Mouse (Mus musculus): ENCODE measurements around the gene Creb1.
A peak's percentile ranks its signal among the peaks of the same experiment; 100 is the strongest.
"Not testable (repeated sequence)": the region's sequence is repeated elsewhere in the genome, so short reads cannot be mapped to it uniquely, and the experiment has no call there.

Creb1 gene

DNA sequence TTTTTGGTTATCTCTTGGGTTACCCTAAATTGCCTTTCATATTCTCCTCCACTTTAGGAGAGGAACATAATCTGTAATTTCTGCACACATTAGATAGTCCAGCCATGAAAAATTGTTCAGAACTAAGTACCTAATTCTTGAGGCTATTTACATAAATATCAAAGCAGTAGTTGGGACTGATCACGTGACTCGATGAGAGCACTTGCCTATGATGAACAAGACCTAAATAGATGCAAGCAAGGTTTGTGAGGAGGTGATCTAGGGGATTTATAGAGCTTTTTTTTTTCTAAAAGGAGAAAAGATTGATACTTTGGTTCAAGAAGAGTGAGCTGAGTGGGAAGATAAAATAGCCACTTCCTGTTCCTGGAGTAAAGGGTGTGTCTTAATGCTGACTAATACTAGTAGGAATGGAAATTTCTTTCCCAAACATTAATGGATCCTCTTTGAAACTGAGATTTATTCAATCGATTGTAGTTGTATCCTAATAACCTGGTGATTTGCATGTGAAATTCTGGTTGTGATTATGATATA, 6.5 kb downstream of the Creb1 start:
- ATAC-seq (ENCODE audit: low TSS enrichment): no peak

DNA sequence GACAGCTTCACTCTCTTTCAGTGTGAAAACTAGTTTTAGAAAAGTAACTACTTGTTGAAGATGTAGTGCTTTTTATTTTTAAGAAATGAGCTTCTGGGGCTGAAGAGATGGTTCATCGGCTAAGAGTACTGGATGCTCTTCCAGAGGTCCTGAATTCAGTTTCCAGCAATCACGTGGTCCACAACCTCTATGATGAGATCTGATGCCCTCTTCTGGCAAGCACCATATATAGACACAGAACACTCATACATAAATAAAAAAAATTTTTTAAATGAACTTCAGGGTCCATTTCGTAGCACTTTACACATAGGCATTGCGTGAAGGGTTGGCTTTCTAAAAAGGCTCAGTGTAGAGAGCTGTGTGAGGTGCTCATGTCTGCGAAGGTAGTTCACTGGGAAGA, 11.3 kb downstream of the Creb1 start:
- no peak for ATAC-seq (ENCODE audit: low TSS enrichment)

DNA sequence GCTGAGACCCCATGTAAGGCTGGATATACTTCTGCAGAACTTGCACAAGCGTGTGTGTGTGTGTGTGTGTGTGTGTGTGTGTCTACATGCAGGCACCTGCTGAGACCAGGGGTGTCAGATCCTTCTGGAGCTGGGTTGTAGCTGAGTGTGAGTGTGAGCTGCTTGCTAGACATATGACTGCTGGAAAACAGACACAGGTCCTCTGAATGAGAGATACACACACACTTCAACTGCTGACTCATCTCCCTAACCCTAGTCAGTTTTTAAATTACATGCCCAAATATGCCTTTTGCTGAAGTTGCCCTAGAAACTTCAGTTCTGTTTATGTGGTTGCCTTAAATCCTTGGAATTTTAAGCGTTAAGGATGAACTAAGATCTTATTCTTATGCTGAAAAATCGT, 13.6 kb downstream of the Creb1 start:
- ATAC-seq (ENCODE audit: low TSS enrichment): peak; percentile 92

DNA sequence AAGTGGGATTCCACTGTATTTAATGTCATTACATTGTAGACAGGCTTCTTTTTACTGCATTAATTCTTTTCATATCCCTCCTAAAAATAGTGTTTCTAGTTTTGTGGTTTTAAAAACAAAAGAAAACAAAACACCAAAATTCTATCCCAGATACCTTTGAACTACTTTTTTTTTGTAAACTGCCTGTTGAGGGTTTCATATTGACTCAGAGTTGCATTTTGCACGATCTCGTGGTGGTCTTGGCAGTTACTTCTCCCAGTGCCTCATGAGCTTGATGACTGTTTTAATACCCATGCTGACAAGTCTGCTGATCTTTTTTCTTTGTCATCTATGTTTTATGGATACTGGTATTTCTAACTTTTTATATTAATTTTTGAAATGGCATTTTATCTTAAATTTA, 16.9 kb downstream of the Creb1 start:
- no peak for ATAC-seq (ENCODE audit: low TSS enrichment)

DNA sequence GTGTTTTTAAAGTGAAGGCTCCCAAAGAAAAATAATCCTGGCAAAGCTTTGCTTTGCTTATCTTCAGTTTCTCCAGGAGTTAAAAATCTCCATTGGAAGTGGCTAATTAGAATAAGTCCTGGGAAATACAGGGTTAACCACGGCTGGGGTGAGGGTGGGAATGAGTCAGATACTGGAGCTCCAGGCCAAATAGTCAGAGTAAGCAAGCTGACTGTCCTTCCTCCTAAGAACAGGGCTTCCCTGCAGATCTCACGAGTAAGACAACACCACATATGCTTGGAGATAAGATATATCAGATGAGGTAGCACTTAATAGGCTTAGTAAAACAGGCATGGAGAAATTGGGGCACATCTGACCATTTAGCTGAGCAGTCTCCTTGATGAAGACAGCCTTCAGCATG, 19.5 kb downstream of the Creb1 start:
- no peak for ATAC-seq (ENCODE audit: low TSS enrichment)

DNA sequence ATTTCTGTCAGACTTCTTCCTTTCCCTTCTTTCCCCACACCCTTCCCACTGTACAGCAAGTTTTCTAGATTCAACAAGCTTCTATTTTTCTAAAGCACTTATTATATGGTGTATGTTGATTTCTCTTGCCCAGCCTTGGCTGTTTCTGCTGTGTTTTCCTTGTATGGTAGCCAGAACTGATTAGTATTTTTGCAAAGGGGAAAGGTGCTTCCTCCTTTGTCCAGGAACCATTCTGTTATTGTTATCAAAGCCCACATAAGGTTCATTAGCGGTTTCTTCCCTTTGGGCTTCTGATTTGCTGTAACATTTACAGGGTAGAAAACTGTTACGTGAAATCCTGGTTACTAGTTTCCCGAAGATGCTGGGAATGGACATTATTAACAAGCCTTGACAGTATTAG, 27.7 kb downstream of the Creb1 start:
- ATAC-seq (ENCODE audit: low TSS enrichment): no peak

DNA sequence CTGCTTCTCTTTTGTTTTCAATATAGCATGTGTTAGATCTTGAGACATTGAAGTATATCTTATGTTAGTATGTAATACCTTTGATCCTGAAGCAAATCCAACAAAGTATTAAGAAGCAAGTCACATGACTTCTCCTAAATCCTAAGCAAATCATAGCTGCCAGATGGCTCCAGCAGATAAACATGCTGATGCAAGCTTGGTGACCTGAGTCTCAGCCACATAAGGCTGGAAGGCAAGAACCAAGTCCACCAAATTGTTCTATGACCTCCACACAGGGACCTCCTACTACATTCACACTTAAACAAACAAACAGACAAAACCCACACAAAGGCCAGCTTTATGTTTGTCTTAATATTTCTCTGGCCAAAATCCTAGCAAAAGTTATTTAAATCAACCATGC, 35.8 kb downstream of the Creb1 start:
- ATAC-seq (ENCODE audit: low TSS enrichment): no peak

DNA sequence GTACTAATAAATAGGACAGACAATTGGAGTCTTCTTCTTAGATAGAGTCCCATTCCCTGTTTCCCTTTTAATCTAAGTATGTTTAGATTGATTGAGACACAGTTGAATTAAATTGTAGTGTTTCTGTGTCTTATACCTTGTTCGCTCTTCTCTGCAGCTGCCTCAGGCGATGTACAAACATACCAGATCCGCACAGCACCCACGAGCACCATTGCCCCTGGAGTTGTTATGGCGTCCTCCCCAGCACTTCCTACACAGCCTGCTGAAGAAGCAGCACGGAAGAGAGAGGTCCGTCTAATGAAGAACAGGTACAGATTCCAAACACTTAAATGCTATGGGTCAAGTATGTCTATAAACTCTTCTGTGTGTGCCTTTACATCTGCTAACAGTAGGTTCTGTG, 43.6 kb downstream of the Creb1 start:
- peak; percentile 82 for ATAC-seq (ENCODE audit: low TSS enrichment)

DNA sequence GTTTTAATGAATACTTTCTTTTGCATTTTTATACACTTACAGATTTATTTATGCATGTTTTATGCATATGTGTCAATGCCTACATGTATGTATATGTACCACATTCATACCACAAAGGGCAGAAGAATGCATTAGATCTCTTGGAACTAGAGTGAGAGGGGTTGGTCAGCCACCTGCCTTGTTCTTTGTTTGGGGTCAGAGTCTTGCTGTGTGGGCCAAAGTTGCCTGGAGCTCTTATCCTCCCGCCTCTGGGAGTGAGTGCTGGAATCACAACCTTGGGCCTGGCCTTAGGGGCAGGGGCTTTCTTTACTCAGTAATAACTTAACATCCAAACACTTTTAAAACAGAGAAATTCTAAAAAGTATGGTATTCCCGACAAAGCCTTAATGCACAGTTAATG, 44.3 kb downstream of the Creb1 start:
- ATAC-seq (ENCODE audit: low TSS enrichment): no peak

DNA sequence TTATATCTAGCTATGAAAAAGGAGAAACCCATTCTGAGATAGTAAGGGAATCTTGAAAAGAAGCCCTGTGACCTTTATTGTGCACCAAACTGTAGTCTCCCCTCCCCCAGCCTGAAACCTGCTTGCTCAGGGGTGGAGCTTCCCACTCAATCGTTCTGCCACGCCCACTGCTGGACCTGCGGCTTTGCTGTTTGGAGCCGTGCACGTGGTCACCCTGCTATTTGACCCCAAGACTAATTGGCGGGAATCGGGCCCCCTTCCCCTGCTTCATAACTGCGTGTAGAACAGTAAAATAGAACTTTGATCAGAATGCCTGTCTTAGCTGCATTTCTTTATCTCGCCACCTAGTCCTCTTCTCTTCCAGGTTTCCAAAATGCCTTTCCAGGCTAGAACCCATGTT, 45.5 kb downstream of the Creb1 start:
- not testable (repeated sequence) for ATAC-seq (ENCODE audit: low TSS enrichment)

DNA sequence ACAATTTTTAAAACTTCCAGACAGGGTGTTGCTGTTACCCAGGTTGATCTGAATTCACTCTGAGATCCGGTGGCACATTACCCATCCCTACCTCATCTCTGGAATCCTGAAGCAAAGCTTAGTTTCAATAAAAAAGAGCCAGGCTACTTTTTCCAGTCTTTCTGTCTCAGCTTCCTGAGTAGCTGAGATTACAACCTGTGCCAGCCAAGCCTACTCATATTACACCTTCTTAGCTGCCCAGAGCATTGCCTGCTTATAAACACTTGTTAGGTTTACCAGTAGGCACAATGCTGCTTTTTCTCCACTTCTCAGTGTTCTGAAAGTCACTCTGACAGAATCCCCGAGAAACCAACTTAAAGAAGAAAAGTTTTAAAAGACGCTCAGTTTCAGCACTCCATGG, 46.4 kb downstream of the Creb1 start:
- no peak for ATAC-seq (ENCODE audit: low TSS enrichment)

DNA sequence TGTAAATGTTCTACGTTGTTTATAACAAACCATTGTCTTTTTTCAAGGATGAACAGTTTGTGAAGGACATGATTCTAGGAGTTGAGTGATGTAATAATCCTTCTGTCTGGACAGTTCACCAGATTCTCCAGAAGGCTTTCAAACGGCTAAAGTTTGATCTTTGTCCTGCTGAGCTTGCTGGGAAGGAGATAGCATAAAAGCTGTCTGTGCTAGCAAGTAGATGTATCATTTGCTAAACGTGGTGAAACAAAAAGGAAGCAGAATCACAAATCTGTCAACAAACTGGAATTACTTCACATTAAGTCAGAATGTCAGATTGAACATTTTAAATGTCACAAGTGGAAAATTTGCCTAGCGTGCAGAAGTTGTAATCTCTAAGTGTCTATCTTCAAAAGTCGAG, 66.5 kb downstream of the Creb1 start:
- ATAC-seq (ENCODE audit: low TSS enrichment): no peak

DNA sequence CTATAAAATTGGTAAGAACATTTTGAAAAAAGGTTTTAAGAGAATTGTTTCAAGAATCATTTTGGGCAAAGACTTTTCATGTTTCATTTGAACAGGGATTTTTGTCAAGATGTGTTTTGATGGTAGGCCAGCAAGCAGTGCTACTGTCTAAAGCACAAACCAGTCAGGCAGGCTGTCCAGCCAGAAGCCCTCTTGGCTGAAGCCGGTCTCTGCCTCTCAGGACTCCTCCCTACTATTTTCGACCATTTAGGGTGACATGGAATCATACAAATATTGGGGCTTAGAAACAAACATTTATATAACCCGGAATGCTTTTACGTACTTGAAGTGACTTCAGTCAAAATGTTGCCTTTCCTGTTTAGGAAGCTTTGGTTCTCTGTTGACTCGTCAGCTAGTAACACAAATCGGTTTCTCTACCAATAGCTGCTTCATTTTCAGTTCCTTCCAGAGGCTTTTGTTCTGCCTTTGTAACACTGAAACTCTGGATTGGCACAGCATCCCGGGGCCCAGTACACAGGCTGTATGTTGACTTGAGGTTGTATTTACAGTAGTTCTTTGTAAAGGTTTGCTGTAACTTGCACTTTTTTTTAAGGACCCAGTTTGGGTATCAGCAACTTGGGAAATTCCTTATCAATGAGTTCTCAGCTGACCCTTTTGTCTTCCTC, 68.1 kb downstream of the Creb1 start:
- ATAC-seq (ENCODE audit: low TSS enrichment): no peak

DNA sequence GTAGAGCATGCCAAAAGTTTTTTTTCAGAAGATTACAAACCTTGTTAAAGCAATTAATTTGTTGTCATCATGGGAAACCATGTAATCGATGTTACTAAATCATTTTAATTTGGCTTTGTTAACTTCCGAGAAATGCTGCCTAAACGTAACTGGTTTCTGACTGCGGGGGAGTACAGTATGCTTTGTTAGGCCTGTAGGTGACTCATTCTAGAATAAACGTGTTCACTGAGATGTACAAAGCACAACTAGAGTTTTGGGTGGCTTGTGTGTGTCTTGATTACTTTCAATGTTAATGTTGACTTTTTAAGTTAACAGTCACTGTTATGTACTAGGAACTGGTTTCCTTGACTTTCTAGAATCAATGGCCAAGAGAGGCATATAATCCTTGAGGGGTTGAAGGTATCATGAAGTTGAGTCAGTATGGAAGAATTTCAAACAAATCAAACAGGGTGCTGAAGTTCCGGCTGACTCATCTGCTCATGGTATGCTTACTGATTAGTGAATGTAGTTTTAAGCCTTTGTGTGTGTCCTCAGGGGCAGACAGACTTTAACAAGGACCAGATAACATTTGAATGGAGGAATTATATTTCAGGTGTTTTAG, 68.9 kb downstream of the Creb1 start:
- peak; percentile 56; the same call in 1 of the 2 replicates for ATAC-seq (ENCODE audit: low TSS enrichment)

DNA sequence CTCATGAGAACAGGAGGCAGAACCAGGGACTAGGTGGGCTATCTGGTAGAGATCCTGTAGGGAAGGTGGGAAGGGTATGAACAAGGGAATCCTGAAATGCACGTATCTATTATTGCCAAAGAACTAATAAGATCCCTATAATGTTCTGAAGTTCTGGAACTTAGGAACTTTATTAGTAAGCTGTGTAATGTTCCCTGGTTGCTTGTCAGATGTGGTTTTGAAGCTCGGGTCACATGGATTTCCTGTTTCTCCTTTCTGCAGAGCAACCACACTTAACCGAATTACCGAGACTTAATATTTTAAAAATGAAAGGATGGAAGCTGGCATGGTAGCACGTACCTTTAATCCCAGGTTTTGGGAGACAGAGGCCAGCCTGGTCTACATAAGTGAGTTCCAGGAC, 70.9 kb downstream of the Creb1 start:
- ATAC-seq (ENCODE audit: low TSS enrichment): no peak

DNA sequence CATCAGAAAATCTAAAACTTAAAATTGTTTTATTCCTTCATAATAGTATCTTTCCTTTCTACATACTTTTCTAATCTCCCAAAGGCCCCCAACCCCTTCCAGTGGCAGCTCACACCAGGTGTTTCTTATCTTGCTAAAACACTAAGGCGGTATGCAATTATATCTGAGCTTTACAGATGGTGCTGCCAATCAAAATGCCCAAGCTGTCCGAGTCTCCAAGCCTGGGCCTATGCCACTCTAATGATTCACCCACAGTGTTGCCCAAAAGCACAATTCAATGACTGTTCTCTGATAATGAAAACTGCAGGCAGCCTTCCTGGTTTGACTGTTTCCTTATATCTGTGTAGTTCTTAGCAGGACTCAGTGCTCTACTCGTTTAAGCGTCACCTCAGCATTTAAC, 76.7 kb downstream of the Creb1 start:
- no peak for ATAC-seq (ENCODE audit: low TSS enrichment)

DNA sequence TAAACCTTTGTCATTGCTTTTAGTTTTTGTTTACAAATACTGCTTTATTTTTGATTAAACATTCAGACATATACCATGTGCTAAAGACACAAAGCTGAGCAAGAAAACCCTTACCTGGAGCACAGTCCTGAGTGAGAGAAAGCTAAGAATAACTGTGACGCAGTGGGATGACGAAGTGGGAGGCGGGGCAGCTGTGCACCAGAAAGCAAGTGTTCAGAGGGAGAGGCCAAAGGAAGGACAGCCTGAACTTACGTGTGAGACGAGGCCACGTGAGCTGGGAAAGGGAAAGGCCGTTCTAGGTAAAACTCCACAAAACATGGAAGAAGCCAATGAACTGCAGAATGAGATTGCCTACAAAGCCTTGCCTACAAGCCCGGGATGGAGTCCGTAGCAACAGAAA, 77.5 kb downstream of the Creb1 start:
- ATAC-seq (ENCODE audit: low TSS enrichment): peak; percentile 60; the same call in 1 of the 2 replicates

DNA sequence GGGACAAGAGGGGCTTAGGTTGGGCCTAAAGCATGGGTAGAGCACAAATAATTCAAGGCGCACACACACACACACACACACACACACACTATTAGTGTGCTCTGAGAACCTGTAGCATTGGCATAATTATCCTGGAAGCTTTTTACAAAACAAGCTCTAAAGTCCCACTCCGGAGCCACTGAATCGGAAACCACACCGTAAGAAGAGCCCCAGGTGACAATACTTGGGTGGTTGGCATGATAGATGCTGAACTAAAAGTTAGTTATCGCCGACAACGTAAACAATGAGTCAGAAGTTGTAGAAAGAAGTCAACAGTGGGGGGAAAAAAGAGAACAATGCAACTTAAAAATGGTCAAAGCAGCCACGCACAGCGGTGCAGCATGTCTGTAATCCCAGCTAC, 81.9 kb downstream of the Creb1 start:
- ATAC-seq (ENCODE audit: low TSS enrichment): no peak

DNA sequence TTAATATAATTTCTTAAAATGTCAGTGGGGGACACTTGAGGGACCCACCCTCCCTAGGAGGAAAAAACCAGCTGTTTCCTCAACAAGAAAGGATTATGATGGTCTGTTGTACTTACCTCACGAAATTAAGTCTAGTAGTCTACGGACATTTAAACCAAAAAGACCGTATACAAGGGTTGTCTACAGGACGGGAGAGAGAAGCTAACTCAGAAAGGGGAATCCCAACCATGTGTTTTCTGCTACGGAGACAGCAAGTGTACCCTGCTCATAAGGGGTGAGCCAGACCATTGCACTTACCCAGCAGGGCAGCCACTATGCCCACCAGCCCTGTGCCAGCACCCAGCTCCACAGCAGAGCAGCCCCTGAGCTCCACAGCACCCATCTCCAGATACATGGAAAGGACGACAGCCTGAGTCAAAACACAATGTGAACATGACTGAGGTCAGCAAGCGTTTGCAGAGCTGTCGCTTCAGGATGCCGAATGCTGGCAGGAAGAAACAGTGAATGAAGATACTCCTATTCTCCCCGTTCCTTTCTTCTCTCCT, 82.4 kb downstream of the Creb1 start:
- ATAC-seq (ENCODE audit: low TSS enrichment): no peak

DNA sequence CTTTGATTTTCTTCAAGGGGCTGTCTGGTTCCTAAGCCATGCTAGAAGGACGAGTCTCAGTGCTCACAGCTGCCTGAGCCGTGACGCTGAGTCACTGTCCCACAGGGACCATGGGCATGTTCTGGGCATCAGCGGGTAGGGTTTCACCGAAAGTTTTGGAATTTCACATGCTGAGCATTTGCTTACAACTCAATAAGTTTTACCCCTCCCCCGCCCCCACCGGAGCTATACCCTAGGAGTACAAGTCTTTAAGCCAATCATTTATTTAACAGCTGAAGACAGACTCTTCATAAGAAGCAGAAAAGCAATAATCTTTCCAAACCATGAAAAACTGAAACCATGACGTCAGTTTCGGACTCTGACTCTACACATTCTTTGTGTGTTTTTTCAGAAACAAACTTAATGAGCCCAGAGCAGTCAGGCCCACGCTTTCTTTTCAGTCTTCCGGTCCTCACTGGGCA, 83.1 kb downstream of the Creb1 start:
- no peak for ATAC-seq (ENCODE audit: low TSS enrichment)

DNA sequence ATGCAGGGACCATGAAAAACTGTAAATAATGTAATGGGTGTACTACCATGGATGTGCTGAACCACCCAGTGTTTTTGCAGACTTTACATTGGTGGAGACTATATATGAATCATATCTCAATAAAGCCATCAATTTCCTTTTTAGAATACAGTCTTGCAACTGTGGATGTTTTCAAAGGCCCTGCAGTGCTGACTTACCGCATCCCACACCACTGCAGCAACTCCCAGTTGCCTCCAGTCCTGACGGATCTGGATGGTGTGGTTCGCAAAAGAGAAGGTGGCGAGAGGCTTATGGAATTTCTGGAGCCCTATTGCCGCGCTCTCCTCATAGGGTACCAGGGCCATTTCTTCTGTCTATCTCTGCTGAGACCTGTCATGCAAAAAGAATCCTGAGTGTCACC, 83.6 kb downstream of the Creb1 start:
- ATAC-seq (ENCODE audit: low TSS enrichment): no peak

DNA sequence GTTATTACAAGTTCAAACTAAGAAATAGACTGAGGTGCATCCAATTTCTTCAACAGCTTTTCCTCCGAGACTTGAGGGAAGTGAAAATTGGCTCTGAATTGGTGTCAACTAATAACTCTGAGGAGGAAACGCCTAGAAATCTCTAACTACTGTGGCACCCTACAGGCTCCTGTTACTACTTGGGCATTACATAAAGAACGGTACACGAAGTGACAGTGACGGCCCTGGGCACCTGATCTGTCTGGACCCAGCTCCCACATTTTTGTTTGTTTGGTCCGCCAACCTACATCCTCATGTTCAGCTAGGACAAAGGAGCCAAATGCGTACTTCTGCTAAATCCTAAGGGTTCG, 84.1 kb downstream of the Creb1 start:
- peak; percentile 22 for ATAC-seq (ENCODE audit: low TSS enrichment)

DNA sequence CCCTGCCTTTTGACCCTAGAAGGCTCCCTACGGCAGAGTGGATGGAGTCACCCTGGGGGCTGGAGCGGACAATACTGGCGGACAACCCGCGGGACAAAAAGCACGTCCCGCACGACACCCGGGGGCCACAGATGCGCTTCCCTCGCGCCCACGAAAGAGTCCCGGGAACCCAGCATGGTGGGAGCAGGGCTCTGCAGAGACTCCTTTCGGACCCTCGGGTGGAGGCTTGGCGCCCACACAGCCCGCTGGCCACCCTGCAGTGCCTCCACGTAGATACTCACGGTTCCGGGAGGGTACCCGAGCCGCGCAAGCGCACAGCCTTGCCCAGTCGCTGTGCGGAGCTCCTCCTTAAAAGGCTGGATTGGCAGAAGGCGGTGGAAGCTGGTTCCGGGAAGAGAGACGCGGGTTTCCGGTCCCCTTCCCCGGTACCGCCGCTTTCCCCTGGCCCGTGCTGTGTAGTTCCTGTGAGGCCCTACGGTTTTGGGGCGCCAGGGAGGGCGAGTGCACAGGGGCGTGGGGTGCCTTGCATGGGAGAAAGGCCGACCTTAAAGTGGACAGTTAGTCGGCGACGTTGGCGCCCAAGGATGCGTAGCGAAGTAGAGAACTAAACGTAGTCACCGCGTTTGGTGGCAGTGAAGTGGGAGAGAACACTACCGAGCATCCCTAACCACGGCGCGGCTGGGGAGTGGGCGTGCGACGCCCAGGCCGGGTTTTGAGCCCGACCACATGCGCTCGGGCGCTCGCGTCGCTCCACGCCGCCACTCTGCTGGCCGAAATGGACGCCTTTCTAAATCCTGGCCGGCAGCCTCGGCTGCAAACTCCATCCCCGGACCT, 84.7 kb downstream of the Creb1 start, which contains the start of gene Mettl21a:
Gene Mettl21a, minus strand, starts transcription at position 362 of the 834 bp plus-strand sequence.
- ATAC-seq (ENCODE audit: low TSS enrichment): peak; percentile 87
